Comparison of ENCODE assay signal across 8 mouse cellular contexts in genomic region chr2:122638029-122638428, GRCm38 (mm10). TPM values are rescaled to one million over a fixed set of nuclear protein-coding genes. Genes with fewer than 3 reads are reported as not detected.
DNase-seq lines count a peak whose midpoint lies in the region; ATAC-seq lines count a peak whose summit lies in the region.

No protein-coding gene starts in this region.

- peaks cover 9% of the 10 kb centered on the region for H3K36me3 ChIP-seq in kidney, embryonic 16.5 days (ENCODE audit: insufficient read depth, low read length)
- H3K36me3 ChIP-seq in embryonic facial prominence, embryonic 13.5 days = peaks cover 12% of the 10 kb centered on the region
- H3K36me3 ChIP-seq in intestine, embryonic 15.5 days = 0 out of 2 replicates have a peak, but pooled peaks cover 6% of the 10 kb centered on the region
- peaks cover 7% of the 10 kb centered on the region; the same call in 1 of the 2 replicates for H3K36me3 ChIP-seq in midbrain, embryonic 16.5 days (ENCODE audit: control insufficient read depth, insufficient read depth, low read length)

- H3K4me2 ChIP-seq in kidney, embryonic 16.5 days (replicated peaks; ENCODE audit: low read depth, low read length) = peak overlapping the region; percentile 75
- peak overlapping the region; percentile 75 for H3K4me2 ChIP-seq in embryonic facial prominence, embryonic 13.5 days
- peak overlapping the region; percentile 90 for H3K4me2 ChIP-seq in intestine, embryonic 15.5 days (replicated peaks)
- H3K4me2 ChIP-seq in midbrain, embryonic 16.5 days (ENCODE audit: low read length) = peak overlapping the region; percentile 83

- 34% methylated on average over 12 of the region's 12 CpGs for WGBS in kidney, embryonic 16.5 days
- WGBS in embryonic facial prominence, embryonic 13.5 days = 26% methylated on average over 12 of the region's 12 CpGs
- WGBS in intestine, embryonic 15.5 days = 36% methylated on average over 12 of the region's 12 CpGs
- WGBS in midbrain, embryonic 16.5 days = 30% methylated on average over 12 of the region's 12 CpGs

- H3K9ac ChIP-seq in kidney, embryonic 16.5 days (replicated peaks; ENCODE audit: low read length) = peak overlapping the region; percentile 61; the same call in 1 of the 2 replicates
- peak overlapping the region; percentile 61 for H3K9ac ChIP-seq in embryonic facial prominence, embryonic 13.5 days
- peak overlapping the region; percentile 36; the same call in 1 of the 2 replicates for H3K9ac ChIP-seq in intestine, embryonic 15.5 days
- H3K9ac ChIP-seq in midbrain, embryonic 16.5 days (ENCODE audit: low read depth, low read length) = peak overlapping the region; percentile 63

- H3K9me3 ChIP-seq in kidney, embryonic 16.5 days (ENCODE audit: low read length) = no peaks in the 10 kb centered on the region
- no peaks in the 10 kb centered on the region for H3K9me3 ChIP-seq in embryonic facial prominence, embryonic 13.5 days
- no peaks in the 10 kb centered on the region for H3K9me3 ChIP-seq in intestine, embryonic 15.5 days
- H3K9me3 ChIP-seq in midbrain, embryonic 16.5 days (replicated peaks; ENCODE audit: control insufficient read depth, low read length, poor library complexity, severe bottlenecking) = no peaks in the 10 kb centered on the region

- ATAC-seq in kidney, embryonic 16.5 days (ENCODE audit: low FRiP score, low TSS enrichment) = no peak
- ATAC-seq in embryonic facial prominence, embryonic 13.5 days (ENCODE audit: insufficient number of reproducible peaks, insufficient read depth, low FRiP score, low TSS enrichment, low read depth) = no peak
- no peak for ATAC-seq in intestine, embryonic 15.5 days
- no peak for ATAC-seq in midbrain, embryonic 16.5 days

- H3K27me3 ChIP-seq in kidney, embryonic 16.5 days (ENCODE audit: insufficient read depth, low read length) = peaks cover 18% of the 10 kb centered on the region
- peaks cover 25% of the 10 kb centered on the region for H3K27me3 ChIP-seq in embryonic facial prominence, embryonic 13.5 days
- H3K27me3 ChIP-seq in intestine, embryonic 15.5 days (replicated peaks) = peaks cover 2% of the 10 kb centered on the region; the same call in 1 of the 2 replicates
- peaks cover 10% of the 10 kb centered on the region for H3K27me3 ChIP-seq in midbrain, embryonic 16.5 days (ENCODE audit: control insufficient read depth, insufficient read depth, low read depth, low read length)

- H3K4me3 ChIP-seq in kidney, embryonic 16.5 days (ENCODE audit: low read length) = peak overlapping the region; percentile 51
- peak overlapping the region; percentile 46 for H3K4me3 ChIP-seq in embryonic facial prominence, embryonic 13.5 days
- H3K4me3 ChIP-seq in intestine, embryonic 15.5 days (replicated peaks) = peak overlapping the region; percentile 40
- H3K4me3 ChIP-seq in midbrain, embryonic 16.5 days (ENCODE audit: low read depth, low read length) = peak overlapping the region; percentile 45

- H3K4me1 ChIP-seq in kidney, embryonic 16.5 days (ENCODE audit: insufficient read depth, low read length) = no peaks in the 10 kb centered on the region
- no peaks in the 10 kb centered on the region for H3K4me1 ChIP-seq in embryonic facial prominence, embryonic 13.5 days
- H3K4me1 ChIP-seq in intestine, embryonic 15.5 days (replicated peaks) = no peaks in the 10 kb centered on the region
- H3K4me1 ChIP-seq in midbrain, embryonic 16.5 days (ENCODE audit: control insufficient read depth, insufficient read depth, low read length) = no peaks in the 10 kb centered on the region

- no peak for DNase-seq in kidney, adult 11 months
- no peak for DNase-seq in cerebellum, adult 9-10 months
- DNase-seq in cerebellum, postnatal 14 days = no peak
- DNase-seq in lung, postnatal 10 days = no peak

- H3K27ac ChIP-seq in kidney, embryonic 16.5 days (ENCODE audit: low read length) = no peak overlapping the region
- H3K27ac ChIP-seq in embryonic facial prominence, embryonic 13.5 days = no peak overlapping the region
- no peak overlapping the region for H3K27ac ChIP-seq in intestine, embryonic 15.5 days
- no peak overlapping the region for H3K27ac ChIP-seq in midbrain, embryonic 16.5 days (ENCODE audit: low read length)

RNA-seq across cellular contexts. Expression of gene AA467197, which starts 1.2 kb away (rescaled TPM):
- polyA plus RNA-seq in kidney, embryonic 16.5 days (2015; fragmentation: Nextera tagmentation; extraction: Ambion mirVana) = not detected in 2 replicates
- polyA plus RNA-seq in embryonic facial prominence, embryonic 13.5 days (2015; fragmentation: Nextera tagmentation; extraction: Ambion mirVana) = 0.73 TPM in 1 of 2 replicates, not detected in the other
- 7.1 and 7.3 TPM in 2 replicates for polyA plus RNA-seq in intestine, embryonic 15.5 days (2015; fragmentation: Nextera tagmentation; extraction: Ambion mirVana)
- polyA plus RNA-seq in midbrain, embryonic 16.5 days (2015; fragmentation: Nextera tagmentation; extraction: Ambion mirVana) = 0.30 TPM in 1 of 2 replicates, not detected in the other

RNA-seq across cellular contexts. Expression of gene Gatm, which starts 26.9 kb away (rescaled TPM):
- 83.1 and 98.7 TPM in 2 replicates for polyA plus RNA-seq in kidney, embryonic 16.5 days (2015; fragmentation: Nextera tagmentation; extraction: Ambion mirVana)
- polyA plus RNA-seq in embryonic facial prominence, embryonic 13.5 days (2015; fragmentation: Nextera tagmentation; extraction: Ambion mirVana) = 10.5 and 10.6 TPM in 2 replicates
- polyA plus RNA-seq in intestine, embryonic 15.5 days (2015; fragmentation: Nextera tagmentation; extraction: Ambion mirVana) = 18.9 and 23.9 TPM in 2 replicates
- 45.2 and 56.3 TPM in 2 replicates for polyA plus RNA-seq in midbrain, embryonic 16.5 days (2015; fragmentation: Nextera tagmentation; extraction: Ambion mirVana)
